Mouse (Mus musculus) lung, postnatal 36 days (tissue): ENCODE results near the gene Hoxc8.

Source experiments
- DNase-seq: peaks from one replicate; pipeline ENCODE4 v3.0.0; 2022; ENCODE audit warnings: mixed read lengths

Gene Hoxc8

DNA sequence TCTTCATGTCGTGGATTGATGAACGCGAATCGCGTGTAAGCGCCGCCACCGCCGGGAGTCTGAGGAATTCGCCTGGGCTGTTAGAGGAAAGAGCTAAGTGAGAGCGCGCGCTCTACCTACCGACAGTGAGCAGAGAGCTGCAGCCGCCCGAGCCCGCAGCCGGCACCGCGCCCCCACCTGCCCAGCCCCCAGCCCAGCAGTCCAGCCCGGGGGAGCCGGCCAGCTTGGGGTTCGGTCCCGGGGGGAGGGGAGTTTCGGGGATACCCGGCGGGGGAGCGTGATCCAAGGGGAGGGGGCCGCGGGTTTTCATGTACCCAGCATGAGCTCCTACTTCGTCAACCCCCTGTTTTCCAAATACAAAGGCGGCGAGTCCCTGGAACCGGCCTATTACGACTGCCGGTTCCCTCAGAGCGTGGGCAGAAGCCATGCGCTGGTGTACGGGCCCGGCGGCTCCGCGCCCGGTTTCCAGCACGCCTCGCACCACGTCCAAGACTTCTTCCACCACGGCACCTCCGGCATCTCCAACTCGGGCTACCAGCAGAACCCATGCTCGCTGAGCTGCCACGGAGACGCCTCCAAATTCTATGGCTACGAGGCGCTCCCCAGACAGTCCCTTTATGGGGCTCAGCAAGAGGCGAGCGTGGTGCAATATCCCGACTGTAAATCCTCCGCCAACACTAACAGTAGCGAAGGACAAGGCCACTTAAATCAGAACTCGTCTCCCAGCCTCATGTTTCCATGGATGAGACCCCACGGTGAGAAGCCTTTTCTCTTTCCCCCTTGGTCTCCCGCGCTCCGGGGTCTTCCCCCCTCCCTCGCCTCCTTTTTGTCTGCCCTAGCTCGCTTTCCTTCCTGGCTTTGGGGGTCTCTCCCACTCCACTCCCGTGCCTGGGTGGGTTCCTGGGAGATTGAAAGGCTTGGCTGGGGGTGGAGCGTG is at the start of gene Hoxc8:
Hoxc8 (plus strand) TSS at position 147 of the 937 bp plus-strand sequence.
- DNase-seq, result no peak

DNA sequence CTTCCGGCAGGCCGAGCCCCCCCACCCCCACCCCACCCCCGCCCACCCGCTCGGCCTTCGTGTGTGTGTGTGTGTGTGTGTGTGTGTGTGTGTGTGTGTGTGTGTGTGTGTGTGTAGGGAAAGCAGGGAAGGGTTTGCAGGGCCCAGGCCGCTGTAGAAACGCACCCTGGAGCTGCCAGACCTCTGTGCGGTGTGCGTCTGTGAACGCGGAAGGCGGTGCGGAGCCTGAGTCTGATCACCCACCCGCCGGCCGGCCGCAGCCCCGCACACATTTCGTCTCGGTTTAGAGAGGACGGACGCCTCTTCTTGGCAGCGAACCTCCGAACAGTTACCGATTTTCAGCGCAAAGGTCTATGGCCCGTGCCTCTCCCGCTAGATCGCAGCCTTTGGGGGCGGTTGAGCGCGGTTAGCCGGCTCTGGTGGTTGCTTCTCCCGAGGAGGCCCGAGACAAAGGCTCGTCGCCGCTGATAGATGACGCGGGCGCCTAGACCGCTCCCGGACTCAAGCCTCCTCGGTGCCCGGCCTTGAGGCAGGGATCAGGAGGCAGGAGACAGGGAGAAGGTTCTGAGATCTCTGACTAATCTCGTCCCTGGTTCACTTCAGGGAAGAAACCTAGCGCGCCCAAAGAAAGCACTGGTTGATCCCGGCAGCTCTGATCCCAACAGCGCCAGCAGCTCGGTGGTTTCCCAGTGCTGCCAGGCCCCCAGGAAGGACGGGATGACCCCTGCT is 47.5 kb upstream of the Hoxc8 start:
- no peak for DNase-seq

DNA sequence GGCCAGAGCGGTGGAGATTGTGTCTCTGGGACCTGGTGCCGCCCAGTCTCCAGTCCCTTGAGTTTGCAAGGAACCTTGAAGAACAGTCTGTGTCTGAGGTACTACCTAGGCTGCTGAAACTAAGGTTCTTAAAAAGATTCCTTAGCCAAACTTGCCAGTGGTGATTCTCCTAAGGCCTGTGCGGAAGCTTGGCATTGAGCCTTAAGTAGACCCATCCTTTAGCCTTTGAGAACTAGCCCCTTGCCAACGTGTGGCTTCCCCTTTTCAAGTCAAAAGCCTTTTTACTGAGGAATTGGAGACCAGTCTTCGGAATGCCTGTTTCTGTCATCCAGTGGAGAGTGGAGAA is 47.0 kb upstream of the Hoxc8 start:
- DNase-seq, result no peak

DNA sequence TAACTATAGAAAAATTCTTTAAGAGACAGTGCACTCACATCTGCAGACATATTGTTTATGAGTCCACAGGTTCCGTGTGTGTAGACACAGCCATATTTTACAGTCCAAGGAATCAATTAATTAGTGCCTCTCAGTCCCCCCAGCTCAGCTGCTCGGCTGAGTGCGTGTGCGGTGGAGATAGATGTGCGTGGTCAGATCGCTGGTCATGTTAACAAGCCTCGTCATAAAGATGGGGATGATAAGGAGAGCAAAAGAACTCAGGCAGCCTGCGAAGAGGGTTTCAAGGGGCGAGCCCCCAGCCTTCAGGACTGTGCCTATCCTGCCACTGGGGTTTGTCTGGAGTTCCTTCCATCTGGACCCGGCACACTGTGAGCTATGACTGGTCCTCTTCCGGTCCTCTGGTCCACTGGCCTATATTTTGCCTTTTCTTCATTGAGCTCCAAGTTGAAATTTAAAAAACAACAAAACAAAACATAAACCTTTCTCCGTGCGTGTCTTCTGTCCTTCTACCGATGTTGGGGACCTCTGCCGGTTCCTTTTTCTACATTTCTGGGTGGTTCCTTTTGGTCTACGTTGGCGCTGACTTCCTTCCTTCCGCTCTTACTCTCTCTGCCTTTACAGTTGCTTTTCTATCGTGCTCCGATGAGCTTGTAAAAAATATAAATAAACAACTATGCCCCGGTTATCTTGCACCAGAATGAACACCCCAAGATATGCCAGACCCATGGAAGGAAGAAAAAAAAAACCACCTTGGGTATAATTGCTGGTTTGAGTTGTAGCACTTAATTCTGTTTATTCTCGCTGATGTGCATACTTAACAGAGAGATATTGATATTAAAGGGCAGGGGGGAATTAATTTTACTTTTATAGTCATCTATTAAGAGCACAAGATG is 45.0 kb upstream of the Hoxc8 start:
- no peak for DNase-seq

DNA sequence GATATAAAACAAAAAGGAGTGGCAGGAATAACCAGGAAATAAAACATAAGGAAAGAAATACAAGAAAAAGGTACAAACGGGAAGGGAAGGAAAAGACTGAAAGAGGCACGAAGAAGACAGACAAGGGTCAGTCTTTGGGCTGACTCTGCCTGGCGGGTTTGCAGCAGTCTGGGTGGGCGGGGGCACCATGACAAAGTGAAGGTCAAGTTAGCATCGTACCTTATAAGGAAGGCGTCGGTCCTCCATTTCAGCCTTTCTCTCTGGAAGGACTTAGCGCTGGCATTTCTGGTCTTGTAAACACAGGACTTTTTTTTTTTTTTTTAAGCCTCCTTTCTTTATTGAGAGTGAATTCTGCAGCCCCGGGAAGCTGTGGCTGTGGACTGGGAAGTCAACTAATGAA is 43.1 kb upstream of the Hoxc8 start:
- DNase-seq, result no peak

DNA sequence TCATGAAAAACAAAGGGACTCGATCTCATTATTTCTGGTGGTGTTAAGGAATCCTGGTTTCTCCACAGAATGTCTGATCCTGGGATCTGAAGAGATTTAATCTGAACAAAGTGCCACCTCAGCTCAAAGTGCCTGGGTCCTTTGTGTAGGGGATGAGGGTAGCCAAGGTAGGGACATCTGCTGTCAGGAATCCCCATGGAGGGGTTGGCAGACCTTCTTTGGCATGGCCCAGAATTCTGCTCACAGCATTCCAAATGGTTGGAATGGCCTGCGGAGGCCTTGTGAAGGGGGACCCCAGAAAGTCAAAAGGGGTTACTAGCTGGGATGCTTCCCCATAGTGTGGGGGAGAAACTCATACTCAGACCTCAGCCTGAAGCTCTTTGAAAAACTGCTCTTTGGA is 41.6 kb upstream of the Hoxc8 start:
- DNase-seq, result no peak

DNA sequence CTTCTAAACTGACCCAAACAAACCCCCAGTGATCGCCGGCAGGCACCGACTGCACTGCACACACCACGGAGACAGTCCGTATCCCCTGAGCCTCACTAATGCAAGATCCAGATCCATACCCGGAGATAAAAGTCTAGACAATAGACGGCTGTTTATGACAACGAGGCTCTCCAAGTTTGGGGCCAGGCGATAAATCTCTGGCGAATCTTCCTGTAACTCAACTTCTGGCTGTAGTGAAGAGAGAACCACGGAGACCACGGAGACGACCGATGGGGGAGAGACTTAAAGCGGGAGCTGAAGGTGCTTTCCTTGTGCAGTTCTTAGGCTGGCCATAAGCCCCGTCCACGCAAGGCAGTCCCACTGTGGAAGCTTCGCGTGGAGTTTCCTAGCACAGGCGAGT is 40.7 kb upstream of the Hoxc8 start:
- no peak for DNase-seq

DNA sequence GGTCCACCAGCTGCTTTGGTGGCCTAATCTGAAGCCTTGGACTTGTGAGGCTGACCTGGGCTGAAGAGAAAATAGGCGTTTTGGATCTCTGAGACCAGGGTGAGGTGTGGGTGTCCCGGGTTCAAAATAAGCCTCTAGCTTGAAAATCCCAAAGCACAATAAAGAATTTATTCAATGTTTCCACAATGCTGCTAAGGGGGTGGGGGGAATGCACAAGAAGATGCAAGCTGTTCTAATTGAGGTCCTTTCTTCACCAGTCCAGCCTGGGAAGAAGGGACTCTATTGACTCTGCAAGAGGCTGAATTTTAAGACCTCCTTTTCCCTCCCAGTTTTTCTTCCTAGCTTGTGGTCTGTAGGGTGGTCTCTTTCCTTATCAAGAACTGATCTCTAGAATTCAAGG is 39.5 kb upstream of the Hoxc8 start:
- no peak for DNase-seq

DNA sequence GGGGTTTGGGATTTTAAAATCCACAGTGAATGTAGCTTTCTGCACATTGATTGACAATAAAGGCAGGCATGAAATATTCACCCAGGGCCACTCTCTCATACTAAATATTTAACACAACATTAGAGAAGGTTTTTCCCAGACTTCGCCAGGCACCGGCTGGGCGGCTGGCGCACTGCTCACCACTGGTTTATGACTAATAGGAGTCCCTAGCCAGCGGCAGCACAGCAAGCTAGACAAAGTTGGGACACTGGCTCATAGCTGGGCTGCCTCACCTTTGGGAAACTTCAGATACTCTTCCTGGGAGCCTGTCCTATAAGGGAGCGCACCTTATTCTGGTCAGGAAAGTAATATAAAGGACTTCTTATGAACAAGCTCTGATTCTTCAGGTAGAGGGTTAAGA is 36.8 kb upstream of the Hoxc8 start:
- no peak for DNase-seq

DNA sequence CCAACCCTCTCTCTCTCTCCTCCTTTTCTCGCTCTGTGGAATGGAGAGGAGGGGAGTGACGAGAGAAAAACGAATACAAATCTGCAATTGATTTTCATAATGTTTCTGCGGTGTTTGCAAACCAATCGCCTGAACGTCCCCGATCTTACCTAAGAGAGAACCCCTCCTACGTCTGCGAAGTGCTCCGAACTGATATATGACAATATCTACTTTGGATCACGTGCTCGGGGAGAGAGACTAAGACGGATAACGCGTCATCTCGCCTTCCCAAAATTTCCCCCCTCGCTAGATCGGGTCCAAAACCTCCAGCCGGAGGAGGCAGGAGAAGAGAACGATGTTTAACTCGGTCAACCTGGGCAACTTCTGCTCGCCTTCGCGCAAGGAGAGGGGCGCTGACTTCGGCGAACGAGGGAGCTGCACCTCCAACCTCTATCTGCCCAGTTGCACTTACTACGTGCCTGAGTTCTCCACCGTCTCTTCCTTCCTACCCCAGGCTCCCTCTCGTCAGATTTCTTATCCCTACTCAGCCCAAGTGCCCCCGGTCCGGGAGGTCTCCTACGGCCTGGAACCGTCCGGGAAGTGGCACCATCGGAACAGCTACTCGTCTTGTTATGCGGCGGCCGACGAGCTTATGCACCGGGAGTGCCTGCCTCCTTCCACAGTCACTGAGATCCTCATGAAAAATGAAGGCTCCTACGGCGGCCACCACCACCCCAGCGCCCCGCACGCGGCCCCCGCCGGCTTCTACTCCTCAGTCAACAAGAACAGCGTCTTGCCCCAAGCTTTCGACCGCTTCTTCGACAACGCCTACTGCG is 36.0 kb upstream of the Hoxc8 start, which contains the start of gene Hoxc11:
Hoxc11 (plus strand) TSS at position 236 of the 815 bp plus-strand sequence.
- DNase-seq, result no peak

DNA sequence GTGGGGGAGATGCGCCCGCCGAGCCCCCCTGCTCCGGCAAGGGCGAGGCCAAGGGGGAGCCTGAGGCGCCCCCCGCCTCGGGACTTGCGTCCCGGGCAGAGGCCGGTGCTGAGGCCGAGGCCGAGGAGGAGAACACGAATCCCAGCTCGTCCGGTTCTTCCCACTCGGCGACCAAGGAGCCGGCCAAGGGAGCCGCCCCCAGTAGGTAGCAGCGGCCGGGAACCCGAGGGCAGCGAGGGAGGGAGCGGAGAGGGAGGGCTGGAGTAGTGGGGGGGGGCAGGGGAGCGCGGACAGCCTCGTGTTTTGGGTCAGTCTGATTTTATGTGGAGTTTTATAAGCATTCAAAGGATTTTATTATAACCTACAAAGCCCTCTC is 35.4 kb upstream of the Hoxc8 start:
- DNase-seq, result no peak

DNA sequence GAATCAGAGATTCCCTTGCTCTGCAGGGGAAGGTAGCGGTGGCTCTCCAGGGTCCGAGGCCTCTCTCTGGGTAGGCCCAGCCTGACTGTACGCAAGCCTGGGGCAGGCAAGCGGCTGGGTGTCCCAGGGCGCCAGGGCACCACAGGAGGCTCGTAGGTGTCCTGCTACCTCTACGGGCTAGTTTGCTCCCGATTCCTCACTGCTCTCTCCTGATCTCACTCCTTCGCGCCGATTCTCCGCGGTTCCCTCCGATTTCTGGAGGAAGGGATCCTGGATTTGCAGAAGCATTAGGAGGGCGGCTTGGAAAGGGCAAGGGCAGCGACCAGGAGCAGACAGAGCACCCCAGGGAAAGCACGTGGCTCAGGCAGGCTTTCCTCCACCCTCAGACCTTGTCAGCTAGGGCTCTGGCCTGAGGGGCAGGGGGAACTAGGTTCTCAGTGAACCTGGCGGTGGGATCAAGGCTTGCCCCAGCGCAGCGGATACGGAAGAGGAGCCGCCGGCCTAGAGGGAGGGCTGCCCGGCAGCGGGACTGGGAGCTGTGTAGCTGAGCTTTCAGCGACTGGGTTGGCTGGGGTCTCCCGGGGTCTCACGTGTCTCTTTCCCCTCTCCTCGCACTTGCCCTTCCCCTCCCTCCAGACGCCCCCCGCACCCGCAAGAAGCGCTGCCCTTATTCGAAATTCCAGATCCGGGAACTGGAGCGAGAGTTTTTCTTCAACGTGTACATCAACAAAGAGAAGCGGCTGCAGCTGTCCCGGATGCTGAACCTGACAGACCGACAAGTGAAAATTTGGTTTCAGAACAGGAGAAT is 34.4 kb upstream of the Hoxc8 start:
- DNase-seq, result no peak

DNA sequence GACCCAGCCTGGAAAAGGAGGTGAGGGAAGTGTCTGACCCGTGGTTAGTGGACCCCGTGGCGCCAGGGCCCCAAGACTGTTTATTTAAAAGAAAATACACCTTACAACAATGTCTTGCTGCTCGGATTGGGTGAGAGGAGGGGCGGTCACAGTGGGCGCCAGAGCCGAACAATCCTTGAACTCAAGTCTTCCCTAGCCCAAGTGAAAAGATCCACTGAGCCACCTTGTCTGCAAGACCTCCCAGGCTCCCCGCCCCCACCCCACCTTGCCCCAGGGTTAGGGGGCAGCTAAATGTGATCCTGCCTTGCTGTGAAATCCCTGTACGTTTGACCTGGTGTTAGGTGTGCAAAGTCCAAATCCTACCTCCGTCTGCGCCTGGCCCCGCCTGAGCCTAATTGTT is 33.5 kb upstream of the Hoxc8 start:
- DNase-seq, result no peak

DNA sequence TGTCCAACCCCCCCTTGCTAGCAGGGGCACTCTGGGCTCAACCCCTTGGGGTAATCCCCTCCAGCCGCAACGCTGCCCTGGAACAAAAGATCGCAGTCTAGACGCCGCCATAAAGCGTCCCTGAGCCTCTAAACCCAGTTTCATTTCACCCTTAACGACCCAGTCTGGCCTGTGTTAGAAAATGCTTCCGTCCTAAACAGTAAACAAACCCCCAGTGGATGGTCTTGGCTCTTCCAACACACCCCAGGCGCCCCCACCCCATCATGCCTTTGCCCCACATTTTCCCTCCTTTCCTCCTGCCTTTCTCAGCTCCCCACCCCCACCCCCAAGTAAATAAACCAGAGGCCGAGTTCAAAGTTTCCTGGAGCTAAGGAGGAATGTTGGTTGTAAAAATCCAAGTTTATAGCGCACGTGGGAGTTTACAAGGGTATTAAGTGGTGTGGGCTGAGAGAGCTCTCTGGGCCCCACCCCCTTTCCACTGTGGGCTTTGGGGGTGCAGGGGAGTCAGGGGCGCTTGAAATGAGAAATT is 30.7 kb upstream of the Hoxc8 start:
- DNase-seq, result no peak

DNA sequence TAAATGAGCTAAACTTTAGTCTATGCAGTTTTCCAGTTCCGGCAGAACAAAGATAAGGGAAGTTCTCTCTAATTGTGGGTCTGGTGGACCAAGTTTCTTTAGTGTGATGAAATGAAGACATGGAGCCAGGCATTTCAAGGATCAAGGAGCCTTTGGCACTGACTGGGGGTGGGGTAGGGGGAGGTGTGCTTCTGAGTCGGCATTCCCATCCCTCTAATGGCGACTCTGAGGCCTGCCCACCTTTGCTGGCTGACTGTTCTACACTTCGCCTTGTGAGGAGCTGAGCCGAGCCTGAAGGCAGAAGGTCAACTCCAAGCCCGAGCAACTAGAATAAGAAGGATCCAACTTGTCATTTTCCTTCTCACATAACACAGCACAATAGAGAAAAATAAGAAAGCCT is 28.7 kb upstream of the Hoxc8 start:
- no peak for DNase-seq

DNA sequence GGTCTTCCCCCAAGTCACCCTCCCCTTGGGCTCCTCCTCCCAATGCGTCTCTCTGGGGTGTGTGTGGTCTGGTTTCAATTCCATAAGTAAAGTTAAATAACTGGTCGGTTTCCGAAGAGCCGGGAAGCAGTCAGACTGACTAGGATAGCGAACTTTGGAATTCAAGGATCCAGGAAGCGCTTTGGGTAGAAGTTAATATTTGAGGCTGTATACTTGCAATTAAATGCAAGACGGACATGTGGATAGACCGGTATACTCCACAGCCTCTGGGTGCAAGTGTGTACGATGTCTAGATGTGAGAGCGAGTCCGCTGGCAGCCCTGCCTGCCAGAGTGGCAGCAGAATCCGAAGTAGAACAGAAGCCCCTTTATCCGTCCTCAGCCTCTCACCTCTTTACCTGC is 27.9 kb upstream of the Hoxc8 start:
- DNase-seq, result no peak

DNA sequence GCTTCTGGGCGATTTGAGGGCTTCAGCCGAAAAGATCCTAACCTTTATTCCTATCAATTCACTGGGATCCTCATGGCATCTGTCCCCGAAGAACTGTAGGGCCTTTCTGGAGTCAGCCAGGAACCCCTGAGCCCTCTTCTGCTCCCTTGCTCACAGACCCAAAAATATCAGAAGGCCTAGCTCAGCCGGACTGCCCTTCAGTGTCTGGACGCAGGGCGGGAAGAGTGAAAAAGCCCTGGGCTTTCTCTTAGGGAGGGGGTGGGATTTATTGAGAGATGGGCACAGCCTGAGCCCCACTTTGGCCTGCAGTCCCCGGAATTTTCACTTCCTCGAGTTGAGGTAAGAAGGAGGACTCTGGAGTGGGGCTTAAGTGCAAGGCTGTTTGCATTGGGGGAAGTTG is 27.1 kb upstream of the Hoxc8 start:
- no peak for DNase-seq

DNA sequence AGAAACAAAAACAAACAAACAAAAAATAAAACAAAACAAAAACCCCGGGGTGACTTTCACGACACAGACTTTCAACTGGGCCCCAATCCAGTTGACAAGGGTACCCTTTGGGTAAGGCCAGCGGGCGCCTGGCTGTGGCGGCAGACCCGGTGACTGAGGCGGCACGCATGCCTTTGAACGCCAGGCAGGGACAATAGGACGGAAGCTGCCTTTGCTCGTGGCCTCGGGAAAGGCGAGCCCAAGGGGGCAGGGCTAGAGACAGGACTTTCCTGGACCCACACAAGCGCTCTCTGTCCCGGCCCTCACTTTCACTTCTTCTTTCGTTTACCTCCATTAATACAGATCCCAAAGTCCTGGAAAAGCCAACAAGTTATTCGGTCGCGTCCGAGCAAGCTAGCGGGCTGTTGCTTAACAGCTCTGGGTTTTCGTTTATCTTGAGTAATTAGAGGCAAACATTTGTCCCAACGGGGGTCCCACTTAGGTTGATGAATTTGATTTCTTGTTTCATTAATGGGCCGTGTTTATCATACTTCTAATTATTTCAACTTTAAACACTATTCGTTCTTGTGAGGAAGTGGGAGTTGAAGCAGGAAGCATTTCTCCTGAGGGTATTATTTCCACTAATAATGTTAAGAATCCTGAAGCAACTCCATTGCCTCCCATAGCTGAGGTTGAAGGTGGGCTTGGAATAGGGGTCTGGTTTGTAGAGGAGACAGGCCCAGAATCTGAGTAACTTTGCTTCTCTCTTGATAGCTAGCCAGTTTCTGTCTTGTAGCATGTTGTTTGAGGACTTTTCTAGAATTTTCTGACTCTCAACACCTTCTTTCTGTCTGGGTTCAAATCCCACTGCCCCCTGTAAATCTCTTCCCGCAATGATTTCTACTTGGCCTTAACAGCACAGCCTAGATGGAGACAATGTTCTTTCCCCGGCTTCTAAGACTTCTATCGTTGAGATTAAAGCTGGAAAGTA is 26.5 kb upstream of the Hoxc8 start:
- peak; percentile 11 for DNase-seq

DNA sequence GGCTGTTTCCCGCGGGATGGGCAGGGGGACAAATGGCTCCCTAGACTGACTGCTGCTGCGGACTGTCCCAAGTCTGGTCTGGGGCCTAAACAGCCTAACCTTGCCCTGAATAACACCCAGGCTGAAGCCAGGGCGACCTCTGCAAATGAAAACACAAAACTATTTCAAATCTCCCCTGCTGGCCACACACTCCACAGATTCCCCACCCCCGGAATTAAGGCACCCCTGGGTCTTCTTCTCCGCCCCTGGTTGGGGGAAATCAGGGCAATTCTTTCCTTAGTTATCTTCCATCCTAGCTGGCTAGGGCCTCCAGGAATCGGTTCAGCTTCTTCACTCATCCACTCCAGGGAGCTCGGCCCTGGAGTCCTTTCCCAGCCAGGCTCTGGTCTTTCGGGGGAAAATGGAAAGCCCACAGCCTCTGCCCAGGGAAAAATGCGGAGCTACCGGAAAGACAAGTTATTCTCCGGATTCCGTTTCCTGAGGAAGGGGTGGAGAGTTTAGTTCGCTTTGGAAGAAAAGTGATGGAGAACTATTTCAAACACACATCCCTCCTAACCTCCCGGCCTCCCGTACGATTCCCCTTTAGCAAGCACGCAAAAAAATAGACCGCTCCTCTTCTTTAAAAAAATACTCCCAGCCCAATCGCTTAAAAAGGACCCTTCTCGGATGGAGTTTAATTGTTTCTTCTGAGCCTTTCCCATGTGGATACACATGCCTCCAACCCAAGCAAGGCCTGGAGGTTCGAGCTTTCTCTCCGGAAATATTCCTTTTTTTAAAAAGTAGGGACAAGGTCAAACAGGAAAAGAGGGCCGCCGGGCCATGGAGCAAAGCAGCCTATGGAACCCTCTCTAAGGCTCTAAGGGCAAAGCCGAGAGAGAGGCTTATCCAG is 25.2 kb upstream of the Hoxc8 start:
- no peak for DNase-seq
